Mouse (Mus musculus) small intestine, adult 2 months (tissue): ENCODE data around the gene Hist3h2a. TPM values are rescaled to one million over a fixed set of nuclear protein-coding genes. Genes with fewer than 3 reads are reported as not detected.

Experiments used
- H3K27ac ChIP-seq: fragments of 200-500 bp; 2 replicates; pipeline ENCODE4 v1.5.1; 2012; ENCODE audit warnings: low read depth, low read length, control low read depth, inconsistent platforms; ENCODE audit not compliant: insufficient read depth
- H3K27me3 ChIP-seq: fragments of 200-500 bp; 2 replicates; pipeline ENCODE4 v1.6.1; 2012; ENCODE audit warnings: mild to moderate bottlenecking, moderate library complexity, low read length, inconsistent platforms; ENCODE audit not compliant: control insufficient read depth, insufficient read depth
- H3K36me3 ChIP-seq: fragments of 200-500 bp; 2 replicates; pipeline ENCODE4 v1.6.1; 2012; ENCODE audit warnings: mild to moderate bottlenecking, low read length, control low read depth, inconsistent platforms; ENCODE audit not compliant: control insufficient read depth, insufficient read depth
- H3K4me1 ChIP-seq: fragments of 200-500 bp; 2 replicates; pipeline ENCODE4 v1.6.1; 2012; ENCODE audit warnings: low read length, inconsistent platforms, mixed read lengths; ENCODE audit not compliant: control insufficient read depth, insufficient read depth, insufficient read length
- H3K4me3 ChIP-seq: fragments of 200-500 bp; 2 replicates; pipeline ENCODE4 v1.5.1; 2012; ENCODE audit warnings: low read depth, mild to moderate bottlenecking, control low read depth, inconsistent platforms, low read length, moderate library complexity
- CTCF ChIP-seq: fragments of 200-500 bp; IDR thresholded peaks from 2 replicates; pipeline ENCODE4 v1.5.1; 2012; ENCODE audit warnings: low read depth, mild to moderate bottlenecking, control low read depth, inconsistent platforms, low read length, moderate library complexity, mixed read lengths; ENCODE audit not compliant: insufficient replicate concordance, insufficient read length; ENCODE audit errors: extremely low read depth
- POLR2A ChIP-seq: fragments of 200-500 bp; IDR thresholded peaks from 2 replicates; pipeline ENCODE4 v1.6.1; 2012; ENCODE audit warnings: low read depth, mild to moderate bottlenecking, control low read depth, inconsistent platforms, low read length, moderate library complexity
- WGBS: fragments of 180-500 bp; shearing (Covaris S2); methylation state at CpG from one replicate; pipeline ENCODE4 v1.1.7; 2018; 5-methylcytosine and 5-hydroxymethylcytosine counted together
- polyA plus RNA-seq: library from polyadenylated mRNA; depleted of rRNA; stranded (reverse); fragments of >200 nt; gene quantifications from 2 replicates; pipeline ENCODE4 v1.2.3, GENCODE M21; 2012

The Hist3h2a gene
- polyA plus RNA-seq, 1 experiment, result 12.1 TPM

GRCm38 (mm10) chr11:58955143-58955867 lies 820 bp downstream of the Hist3h2a start:
- H3K4me1 ChIP-seq, result peaks cover 7% of the 10 kb centered on the region
- peak overlapping the region; percentile 100 for H3K27ac ChIP-seq
- under 1% methylated on average over 20 of the region's 20 CpGs for WGBS
- H3K4me3 ChIP-seq, result peak overlapping the region; percentile 93
- TF ChIP-seq POLR2A (no peak), CTCF (0 out of 2 replicates have a peak, but pooled peaks have one; percentile 32)
- 0 out of 2 replicates have a peak, but pooled peaks cover under 1% of the 10 kb centered on the region for H3K27me3 ChIP-seq
- peaks cover 2% of the 10 kb centered on the region; the same call in 1 of the 2 replicates for H3K36me3 ChIP-seq

- 12% methylated on average over 8 of the region's 8 CpGs for WGBS
- H3K4me3 ChIP-seq, result no peak overlapping the region
- H3K27ac ChIP-seq, result no peak overlapping the region
- H3K36me3 ChIP-seq, result peaks cover 2% of the 10 kb centered on the region; the same call in 1 of the 2 replicates
- H3K27me3 ChIP-seq, result no peaks in the 10 kb centered on the region
- peaks cover 7% of the 10 kb centered on the region for H3K4me1 ChIP-seq
- TF ChIP-seq POLR2A, result no peak
- no peak for TF ChIP-seq CTCF
Observed at GRCm38 (mm10) chr11:58955868-58956257, 1.4 kb downstream of the Hist3h2a start.

GRCm38 (mm10) chr11:58957226-58957914 lies 2.9 kb downstream of the Hist3h2a start:
- WGBS, result 88% methylated on average over 5 of the region's 5 CpGs
- peaks cover 2% of the 10 kb centered on the region; the same call in 1 of the 2 replicates for H3K36me3 ChIP-seq
- H3K27me3 ChIP-seq, result no peaks in the 10 kb centered on the region
- no peak for TF ChIP-seq CTCF
- no peak for TF ChIP-seq POLR2A
- peaks cover 7% of the 10 kb centered on the region for H3K4me1 ChIP-seq
- H3K27ac ChIP-seq, result no peak overlapping the region
- H3K4me3 ChIP-seq, result no peak overlapping the region

- TF ChIP-seq POLR2A (no peak), CTCF (no peak)
- no peak overlapping the region for H3K4me3 ChIP-seq
- no peak overlapping the region for H3K27ac ChIP-seq
- H3K36me3 ChIP-seq, result peaks cover 2% of the 10 kb centered on the region; the same call in 1 of the 2 replicates
- H3K27me3 ChIP-seq, result no peaks in the 10 kb centered on the region
- peaks cover 7% of the 10 kb centered on the region for H3K4me1 ChIP-seq
- WGBS, result 89% methylated on average over 6 of the region's 6 CpGs
Observed at GRCm38 (mm10) chr11:58958536-58958935, 4.1 kb downstream of the Hist3h2a start.

- TF ChIP-seq CTCF (no peak), POLR2A (no peak)
- Histone ChIP-seq H3K4me1 (peaks cover 4% of the 10 kb centered on the region), H3K27ac (no peak overlapping the region; the same call in 1 of the 2 replicates), H3K27me3 (no peaks in the 10 kb centered on the region), H3K4me3 (peak overlapping the region; percentile 60; the same call in 1 of the 2 replicates), H3K36me3 (peaks cover 2% of the 10 kb centered on the region; the same call in 1 of the 2 replicates)
- 25% methylated on average over 15 of the region's 15 CpGs for WGBS
Observed at GRCm38 (mm10) chr11:58959186-58959825, 4.8 kb downstream of the Hist3h2a start.

- under 1% methylated on average over 40 of the region's 40 CpGs for WGBS
- Histone ChIP-seq H3K4me3 (peak overlapping the region; percentile 60), H3K36me3 (peaks cover 2% of the 10 kb centered on the region; the same call in 1 of the 2 replicates), H3K27me3 (no peaks in the 10 kb centered on the region), H3K4me1 (peaks cover 4% of the 10 kb centered on the region), H3K27ac (no peak overlapping the region)
- peak; percentile 6; the same call in 1 of the 2 replicates for TF ChIP-seq CTCF
- no peak for TF ChIP-seq POLR2A
Observed at GRCm38 (mm10) chr11:58959921-58960465, 5.5 kb downstream of the Hist3h2a start.
